Mouse (Mus musculus): ENCODE results near the gene Ror1.

Gene Ror1

DNA sequence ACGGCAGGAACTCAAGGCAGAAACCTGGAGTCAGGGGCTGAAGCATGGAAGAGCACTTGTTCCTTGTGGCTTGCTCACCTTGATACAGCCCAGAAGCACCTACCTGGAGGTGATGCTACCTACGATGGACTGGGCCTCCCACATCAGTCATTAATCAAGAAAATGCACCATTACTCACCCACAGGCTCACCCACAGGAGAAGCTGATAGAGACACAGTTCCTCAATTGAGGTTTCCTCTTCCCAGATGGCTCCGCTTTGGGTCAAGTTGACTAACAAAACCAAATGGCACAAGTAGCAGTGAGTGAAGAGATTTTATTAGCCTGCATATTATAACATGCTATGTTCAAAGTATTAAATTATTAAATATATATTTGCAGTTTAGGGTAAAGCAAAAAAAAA, 392.9 kb downstream of the Ror1 start:
- no peak for DNase-seq (ENCODE audit: low spot score in 2 of 2)
